Mouse (Mus musculus) liver, embryonic 14.5 days (tissue): Measurements from ENCODE around the gene Arfgef3.

Experiments used
- CTCF ChIP-seq: IDR thresholded peaks from 2 replicates; pipeline ENCODE4 v1.5.1; 2016; ENCODE audit warnings: antibody characterized with exemption, low read depth, control low read depth
- EP300 ChIP-seq: IDR thresholded peaks from 2 replicates; pipeline ENCODE4 v1.6.1; 2016; ENCODE audit warnings: antibody characterized with exemption, low read depth

DNA sequence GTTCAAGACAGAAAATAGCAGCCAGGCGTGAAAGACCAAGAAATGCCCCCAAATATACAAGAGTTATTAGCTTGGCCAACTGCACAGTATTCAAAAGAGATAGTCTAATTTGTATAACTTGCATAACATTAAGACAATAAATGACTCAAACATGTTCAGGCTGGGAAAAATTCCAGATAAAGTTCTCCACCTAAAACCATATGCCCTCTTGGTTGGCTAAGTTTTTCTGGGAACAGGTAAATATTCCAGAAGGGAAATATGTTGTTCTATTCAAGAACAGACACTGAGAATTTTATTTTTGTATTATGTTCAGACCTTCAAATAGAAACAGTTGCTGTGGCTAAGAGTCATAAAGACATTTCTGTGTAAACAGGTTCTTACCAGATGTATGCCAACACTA lies 96.7 kb downstream of the Arfgef3 start:
- TF ChIP-seq CTCF = no peak
- no peak for TF ChIP-seq EP300
